Mouse (Mus musculus) C2C12 (cell line): ENCODE results near the gene Ccdc107.

Experiments
- CEBPB ChIP-seq: IDR thresholded peaks from one replicate; pipeline ENCODE4 v1.6.1; 2011; ENCODE audit warnings: low read depth, mild to moderate bottlenecking, control low read depth, moderate library complexity
- CTCF ChIP-seq: IDR thresholded peaks from one replicate; pipeline ENCODE4 v1.5.1; 2011; ENCODE audit not compliant: control insufficient read depth, insufficient read depth, insufficient read length
- FOSL1 ChIP-seq: IDR thresholded peaks from one replicate; pipeline ENCODE4 v1.8.0; 2011; ENCODE audit warnings: mild to moderate bottlenecking, low read length; ENCODE audit not compliant: poor library complexity, insufficient read depth, severe bottlenecking
- MAX ChIP-seq: IDR thresholded peaks from one replicate; pipeline ENCODE4 v1.6.1; 2011; ENCODE audit warnings: mild to moderate bottlenecking, control low read depth
- MYOD1 ChIP-seq: IDR thresholded peaks from one replicate; pipeline ENCODE4 v1.6.1; 2011; ENCODE audit warnings: low read depth; ENCODE audit not compliant: control insufficient read depth, insufficient read length
- MYOG ChIP-seq: IDR thresholded peaks from one replicate; pipeline ENCODE4 v1.6.1; 2011; ENCODE audit not compliant: control insufficient read depth, insufficient read length; ENCODE audit errors: extremely low read depth
- USF1 ChIP-seq: IDR thresholded peaks from one replicate; pipeline ENCODE4 v1.6.1; 2011; ENCODE audit warnings: low read depth, mild to moderate bottlenecking, control low read depth, moderate library complexity

DNA sequence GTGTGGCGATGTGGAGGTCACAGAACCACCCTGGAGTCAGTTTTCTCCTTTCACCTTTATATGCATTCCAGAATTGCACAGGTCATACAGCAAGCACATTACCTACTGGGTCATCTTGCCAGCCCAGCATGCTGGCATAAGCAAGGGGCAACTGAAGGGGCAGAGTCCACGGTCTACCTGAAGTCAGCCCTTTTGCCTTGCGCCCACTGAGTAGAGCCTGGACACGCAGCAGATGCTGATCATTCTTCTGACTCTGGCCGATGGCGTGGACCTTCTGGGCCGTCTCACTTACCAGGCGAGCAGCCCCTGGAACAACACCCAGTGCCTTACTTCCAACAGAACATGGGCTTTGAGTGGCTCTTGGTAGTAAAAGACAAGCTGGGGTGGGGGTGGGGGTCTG lies 4.7 kb downstream of the Ccdc107 start:
- TF ChIP-seq MYOD1 (no peak), CTCF (no peak), MAX (no peak), USF1 (no peak), FOSL1 (no peak), CEBPB (no peak), MYOG (no peak)
